Mouse (Mus musculus): Measurements from ENCODE around the gene Iqcn.

Gene Iqcn

GRCm38 (mm10) chr8:70703287-70703686 is at the start of gene Iqcn:
Iqcn (plus strand) TSS chr8:70703457.
- DNase-seq, result no peak

- DNase-seq, result no peak
Observed at GRCm38 (mm10) chr8:70654121-70654520, 49.1 kb upstream of the Iqcn start.

- DNase-seq, result no peak
Observed at GRCm38 (mm10) chr8:70655469-70655868, 47.8 kb upstream of the Iqcn start.

- DNase-seq, result no peak
Observed at GRCm38 (mm10) chr8:70656193-70656790, 47.0 kb upstream of the Iqcn start.

GRCm38 (mm10) chr8:70657214-70657613 is 46.0 kb upstream of the Iqcn start:
- DNase-seq, result peak; percentile 60

- DNase-seq, result peak; percentile 58
Observed at GRCm38 (mm10) chr8:70657739-70658138, 45.5 kb upstream of the Iqcn start.

- DNase-seq, result peak; percentile 89
Observed at GRCm38 (mm10) chr8:70658897-70659603, 44.2 kb upstream of the Iqcn start.

GRCm38 (mm10) chr8:70659604-70660272 is 43.5 kb upstream of the Iqcn start:
- DNase-seq, result peak; percentile 98

- peak; percentile 71 for DNase-seq
Observed at GRCm38 (mm10) chr8:70660273-70660725, 43.0 kb upstream of the Iqcn start, which contains the start of gene Pgpep1. Pgpep1 (minus strand) TSS chr8:70660388.

GRCm38 (mm10) chr8:70663691-70664090 is 39.6 kb upstream of the Iqcn start:
- no peak for DNase-seq

- DNase-seq, result no peak
Observed at GRCm38 (mm10) chr8:70664631-70665030, 38.6 kb upstream of the Iqcn start.

- DNase-seq, result peak; percentile 95
Observed at GRCm38 (mm10) chr8:70665599-70665998, 37.7 kb upstream of the Iqcn start.

GRCm38 (mm10) chr8:70667071-70667470 is 36.2 kb upstream of the Iqcn start:
- DNase-seq, result peak; percentile 79

- DNase-seq, result peak; percentile 69
Observed at GRCm38 (mm10) chr8:70671615-70672324, 31.5 kb upstream of the Iqcn start.

- DNase-seq, result no peak
Observed at GRCm38 (mm10) chr8:70672325-70673078, 30.8 kb upstream of the Iqcn start.

- peak; percentile 99 for DNase-seq
Observed at GRCm38 (mm10) chr8:70673079-70673856, 30.0 kb upstream of the Iqcn start, which contains the start of gene Lsm4. Lsm4 (plus strand) TSS chr8:70673248.

GRCm38 (mm10) chr8:70674109-70674508 is 29.1 kb upstream of the Iqcn start:
- no peak for DNase-seq

- DNase-seq, result peak; percentile 52
Observed at GRCm38 (mm10) chr8:70674716-70675115, 28.5 kb upstream of the Iqcn start.

- DNase-seq, result no peak
Observed at GRCm38 (mm10) chr8:70675336-70675735, 27.9 kb upstream of the Iqcn start.

GRCm38 (mm10) chr8:70677451-70678080 is 25.7 kb upstream of the Iqcn start:
- peak; percentile 88 for DNase-seq

GRCm38 (mm10) chr8:70678679-70679078 is 24.6 kb upstream of the Iqcn start:
- no peak for DNase-seq
